Mouse (Mus musculus): ENCODE measurements around the gene Tomt. TPM values are rescaled to one million over a fixed set of nuclear protein-coding genes. Genes with fewer than 3 reads are reported as not detected.

The Tomt gene
- not detected for total RNA-seq (2023)

GRCm38 (mm10) chr7:101906287-101906681 lies at the start of gene Tomt:
Gene Tomt, minus strand, starts transcription at chr7:101906359.

DNA sequence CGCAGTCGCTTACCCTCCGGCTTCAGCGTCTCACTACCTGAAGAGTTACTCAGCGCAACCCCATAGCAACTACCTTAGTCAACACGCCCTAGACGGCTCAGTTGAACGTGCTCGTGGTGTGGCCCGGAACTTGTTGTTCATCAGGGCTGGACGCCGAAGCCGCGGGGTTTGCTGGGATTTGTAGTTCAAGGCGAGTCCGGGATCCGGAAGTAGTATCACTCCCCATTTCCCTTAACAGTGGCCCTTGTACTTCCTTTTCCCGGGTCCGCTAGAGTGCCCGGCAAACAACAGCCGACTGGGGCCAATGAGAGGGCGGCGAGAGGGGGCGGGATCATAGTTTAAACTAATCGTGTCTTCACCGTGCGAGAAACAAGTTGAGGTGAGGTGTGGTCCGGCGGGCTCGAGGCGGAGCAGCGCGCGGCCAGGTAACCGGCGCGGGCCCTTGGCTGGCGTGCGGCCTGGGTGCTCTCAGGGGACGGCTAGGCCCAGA lies 27.6 kb upstream of the Tomt start, which contains the start of the genes Lrrc51 and Numa1:
TSS of gene Lrrc51 (minus strand) at position 145 of the 490 bp plus-strand sequence.
TSS of gene Numa1 (plus strand) at position 361 of the 490 bp plus-strand sequence.

GRCm38 (mm10) chr7:101905561-101906286 lies 435 bp downstream of the Tomt start, which contains the start of gene Lamtor1:
Gene Lamtor1, plus strand, starts transcription at chr7:101905904.

GRCm38 (mm10) chr7:101870629-101871028 lies 35.5 kb downstream of the Tomt start, which contains the start of gene Folr1:
Gene Folr1, minus strand, starts transcription at chr7:101870788.

GRCm38 (mm10) chr7:101863415-101863814 lies 42.7 kb downstream of the Tomt start, which contains the start of gene Anapc15:
Gene Anapc15, plus strand, starts transcription at chr7:101863715.

DNA sequence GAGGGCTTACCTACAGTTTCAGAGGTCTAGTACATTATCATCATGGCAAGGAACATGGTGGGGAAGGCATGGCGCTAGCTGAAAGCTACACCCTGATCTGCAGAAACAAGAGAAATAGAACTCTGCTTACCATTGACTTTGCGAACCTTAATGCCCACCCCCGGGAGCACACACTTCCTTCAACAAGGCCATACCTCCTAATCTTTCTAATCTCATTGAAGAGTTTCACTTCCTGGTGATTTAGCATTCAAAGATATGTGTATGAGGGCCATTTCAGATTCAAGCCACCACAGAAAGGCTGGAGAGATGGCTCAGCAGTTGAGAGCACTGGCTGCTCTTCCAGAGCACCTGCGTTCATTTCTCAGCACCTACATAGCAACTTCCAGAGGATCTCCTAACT lies 49.1 kb downstream of the Tomt start, which contains the start of gene Folr2:
TSS of gene Folr2 (minus strand) at position 101 of the 400 bp plus-strand sequence.

Other genes with a start within 250 kb of the Tomt start
- gene Clpb, start 242.7 kb downstream of the Tomt start, total RNA-seq (2023): 19.0 TPM
- gene Phox2a, start 88.0 kb downstream of the Tomt start, total RNA-seq (2023): not detected
- gene Inppl1, start 68.1 kb downstream of the Tomt start, total RNA-seq (2023): 8.9 TPM
- not detected for gene Folr2, start 49.2 kb downstream of the Tomt start, total RNA-seq (2023)
- 63.0 TPM for gene Anapc15, start 42.6 kb downstream of the Tomt start, total RNA-seq (2023)
- gene Folr1, start 35.6 kb downstream of the Tomt start, total RNA-seq (2023): not detected
- 56.6 TPM for gene Lamtor1, start 455 bp downstream of the Tomt start, total RNA-seq (2023)
- gene Lrrc51, start 27.5 kb upstream of the Tomt start, total RNA-seq (2023): 1.4 TPM
- 350 TPM for gene Numa1, start 27.8 kb upstream of the Tomt start, total RNA-seq (2023)
- 8.1 TPM for gene Il18bp, start 112.3 kb upstream of the Tomt start, total RNA-seq (2023)
- gene Rnf121, start 159.1 kb upstream of the Tomt start, total RNA-seq (2023): 31.0 TPM
- gene Xndc1, start 159.2 kb upstream of the Tomt start, total RNA-seq (2023): 47.9 TPM
- gene Xntrpc, start 159.4 kb upstream of the Tomt start, total RNA-seq (2023): 7.1 TPM
- gene Trpc2, start 176.8 kb upstream of the Tomt start, total RNA-seq (2023): not detected
- 0.40 TPM for gene Art1, start 195.4 kb upstream of the Tomt start, total RNA-seq (2023)
- gene Art5, start 203.1 kb upstream of the Tomt start, total RNA-seq (2023): 0.49 TPM
- gene Chrna10, start 210.5 kb upstream of the Tomt start, total RNA-seq (2023): not detected

Data from CD8-positive naive resting alpha-beta T cell, adult 57 days (primary cell).